Mouse (Mus musculus) midbrain, embryonic 12.5 days (tissue): ENCODE results near the gene Plekhm3. TPM values are rescaled to one million over a fixed set of nuclear protein-coding genes. Genes with fewer than 3 reads are reported as not detected.
"Not testable (repeated sequence)": the region's sequence is repeated elsewhere in the genome, so short reads cannot be mapped to it uniquely, and the experiment has no call there.

Experiments
- ATAC-seq: fragments of 200-750 bp; cut with Nextera tagmentation; 2 replicates; pipeline ENCODE4 v1.8.0; 2017; ENCODE audit warnings: low read depth, moderate TSS enrichment, moderate library complexity; ENCODE audit not compliant: low FRiP score
- H3K27ac ChIP-seq: fragments of 300-500 bp; sonication (generic); replicated peaks from 2 replicates; pipeline ENCODE4 v1.5.1; 2016; ENCODE audit warnings: mild to moderate bottlenecking
- H3K27me3 ChIP-seq: fragments of 300-500 bp; sonication (generic); 2 replicates; pipeline ENCODE4 v1.6.1; 2016; ENCODE audit warnings: mild to moderate bottlenecking
- H3K36me3 ChIP-seq: fragments of 300-500 bp; sonication (generic); 2 replicates; pipeline ENCODE4 v1.6.1; 2016
- H3K4me1 ChIP-seq: fragments of 300-500 bp; sonication (generic); 2 replicates; pipeline ENCODE4 v1.6.1; 2016
- H3K4me2 ChIP-seq: fragments of 300-500 bp; sonication (generic); replicated peaks from 2 replicates; pipeline ENCODE4 v1.6.1; 2016; ENCODE audit warnings: mild to moderate bottlenecking, moderate library complexity
- H3K4me3 ChIP-seq: fragments of 300-500 bp; sonication (generic); 2 replicates; pipeline ENCODE4 v1.5.1; 2016; ENCODE audit warnings: mild to moderate bottlenecking
- H3K9ac ChIP-seq: fragments of 300-500 bp; sonication (generic); replicated peaks from 2 replicates; pipeline ENCODE4 v1.6.1; 2016; ENCODE audit warnings: mild to moderate bottlenecking, moderate library complexity
- H3K9me3 ChIP-seq: fragments of 300-500 bp; sonication (generic); 2 replicates; pipeline ENCODE4 v1.6.1; 2016; ENCODE audit warnings: mild to moderate bottlenecking
- WGBS: fragments of 180-500 bp; shearing (Covaris S2); methylation state at CpG from one replicate; pipeline ENCODE4 v1.1.7; 2016; 5-methylcytosine and 5-hydroxymethylcytosine counted together
- polyA plus RNA-seq: library from polyadenylated mRNA; unstranded; fragments of >200 nt; fragmentation: Nextera tagmentation; extraction: Ambion mirVana; gene quantifications from 2 replicates; pipeline ENCODE4 v1.2.1, GENCODE M21; 2016

Plekhm3 gene
- 12.1 and 13.1 TPM in 2 replicates for polyA plus RNA-seq

- H3K36me3 ChIP-seq, result no peaks in the 10 kb centered on the region
- WGBS, result under 1% methylated on average over 43 of the region's 43 CpGs
- H3K27me3 ChIP-seq, result no peaks in the 10 kb centered on the region
- peak within 1 kb of the TSS; percentile 84 for H3K4me3 ChIP-seq
- peak within 1 kb of the TSS; percentile 90 for H3K27ac ChIP-seq
- peak within 1 kb of the TSS; percentile 82 for H3K9ac ChIP-seq
- ATAC-seq, result peak; percentile 91
- H3K4me2 ChIP-seq, result peak within 1 kb of the TSS; percentile 55
- H3K4me1 ChIP-seq, result no peaks in the 10 kb centered on the region
- H3K9me3 ChIP-seq, result no peaks in the 10 kb centered on the region
Observed at GRCm38 (mm10) chr1:64956479-64956961, at the start of gene Plekhm3. Gene Plekhm3, minus strand, starts transcription at chr1:64956824.

GRCm38 (mm10) chr1:65005575-65005974 lies 49.0 kb upstream of the Plekhm3 start:
- 90% methylated on average over 6 of the region's 6 CpGs for WGBS

GRCm38 (mm10) chr1:65004526-65004925 lies 47.9 kb upstream of the Plekhm3 start:
- H3K4me3 ChIP-seq, result no peak overlapping the region
- WGBS, result 83% methylated on average over 4 of the region's 4 CpGs
- ATAC-seq, result no peak

More at GRCm38 (mm10) chr1:65005575-65005974, 49.0 kb upstream of the Plekhm3 start:
- Histone ChIP-seq H3K9me3 (no peaks in the 10 kb centered on the region), H3K4me2 (no peak overlapping the region), H3K36me3 (no peaks in the 10 kb centered on the region), H3K9ac (no peak overlapping the region), H3K27ac (no peak overlapping the region), H3K4me3 (no peak overlapping the region), H3K27me3 (no peaks in the 10 kb centered on the region), H3K4me1 (peaks cover 3% of the 10 kb centered on the region; the same call in 1 of the 2 replicates)
- no peak for ATAC-seq

GRCm38 (mm10) chr1:64993206-64993605 lies 36.6 kb upstream of the Plekhm3 start:
- WGBS, result 87% methylated on average over 4 of the region's 4 CpGs
- H3K4me2 ChIP-seq, result no peak overlapping the region
- H3K36me3 ChIP-seq, result no peaks in the 10 kb centered on the region
- H3K9me3 ChIP-seq, result no peaks in the 10 kb centered on the region
- no peak for ATAC-seq
- H3K9ac ChIP-seq, result no peak overlapping the region
- H3K4me3 ChIP-seq, result no peak overlapping the region
- H3K27me3 ChIP-seq, result no peaks in the 10 kb centered on the region
- no peak overlapping the region for H3K27ac ChIP-seq
- no peaks in the 10 kb centered on the region for H3K4me1 ChIP-seq

More at GRCm38 (mm10) chr1:65004526-65004925, 47.9 kb upstream of the Plekhm3 start:
- Histone ChIP-seq H3K36me3 (no peaks in the 10 kb centered on the region), H3K9me3 (no peaks in the 10 kb centered on the region), H3K4me2 (no peak overlapping the region), H3K4me1 (peaks cover 3% of the 10 kb centered on the region; the same call in 1 of the 2 replicates), H3K27ac (no peak overlapping the region), H3K27me3 (no peaks in the 10 kb centered on the region), H3K9ac (no peak overlapping the region)

- Histone ChIP-seq H3K9me3 (no peaks in the 10 kb centered on the region), H3K4me2 (no peak overlapping the region), H3K27ac (no peak overlapping the region), H3K27me3 (no peaks in the 10 kb centered on the region), H3K4me1 (no peaks in the 10 kb centered on the region), H3K36me3 (no peaks in the 10 kb centered on the region), H3K9ac (no peak overlapping the region), H3K4me3 (no peak overlapping the region)
- ATAC-seq, result no peak
Observed at GRCm38 (mm10) chr1:64988176-64988575, 31.6 kb upstream of the Plekhm3 start.

- 41% methylated on average over 7 of the region's 7 CpGs for WGBS
- ATAC-seq, result no peak
- no peak overlapping the region for H3K27ac ChIP-seq
Observed at GRCm38 (mm10) chr1:64986120-64986519, 29.5 kb upstream of the Plekhm3 start.

GRCm38 (mm10) chr1:64983247-64983646 lies 26.6 kb upstream of the Plekhm3 start:
- Histone ChIP-seq H3K4me1 (no peaks in the 10 kb centered on the region), H3K36me3 (no peaks in the 10 kb centered on the region), H3K27ac (no peak overlapping the region), H3K9ac (no peak overlapping the region), H3K4me2 (no peak overlapping the region), H3K9me3 (no peaks in the 10 kb centered on the region), H3K4me3 (no peak overlapping the region), H3K27me3 (no peaks in the 10 kb centered on the region)
- 87% methylated on average over 3 of the region's 3 CpGs for WGBS
- ATAC-seq, result no peak

More at GRCm38 (mm10) chr1:64986120-64986519, 29.5 kb upstream of the Plekhm3 start:
- no peaks in the 10 kb centered on the region for H3K4me1 ChIP-seq
- H3K4me3 ChIP-seq, result no peak overlapping the region
- H3K27me3 ChIP-seq, result no peaks in the 10 kb centered on the region
- no peak overlapping the region for H3K9ac ChIP-seq
- no peaks in the 10 kb centered on the region for H3K36me3 ChIP-seq
- H3K9me3 ChIP-seq, result no peaks in the 10 kb centered on the region
- no peak overlapping the region for H3K4me2 ChIP-seq

GRCm38 (mm10) chr1:64978321-64978799 lies 21.7 kb upstream of the Plekhm3 start:
- WGBS, result 77% methylated on average over 7 of the region's 7 CpGs
- no peak overlapping the region for H3K27ac ChIP-seq
- peak; percentile 48; the same call in 1 of the 2 replicates for ATAC-seq
- no peaks in the 10 kb centered on the region for H3K36me3 ChIP-seq
- H3K4me1 ChIP-seq, result peaks cover 15% of the 10 kb centered on the region
- H3K4me3 ChIP-seq, result no peak overlapping the region
- H3K9me3 ChIP-seq, result no peaks in the 10 kb centered on the region
- H3K4me2 ChIP-seq, result no peak overlapping the region
- no peaks in the 10 kb centered on the region for H3K27me3 ChIP-seq
- no peak overlapping the region for H3K9ac ChIP-seq

- WGBS, result 7% methylated on average over 7 of the region's 7 CpGs
- H3K9me3 ChIP-seq, result no peaks in the 10 kb centered on the region
- ATAC-seq, result peak; percentile 79
- peak overlapping the region; percentile 27 for H3K4me2 ChIP-seq
- no peaks in the 10 kb centered on the region for H3K27me3 ChIP-seq
- H3K4me1 ChIP-seq, result peaks cover 15% of the 10 kb centered on the region
- no peaks in the 10 kb centered on the region for H3K36me3 ChIP-seq
- 0 out of 2 replicates have a peak overlapping the region, but pooled peaks have one; percentile 42 for H3K27ac ChIP-seq
- H3K9ac ChIP-seq, result no peak overlapping the region
- no peak overlapping the region for H3K4me3 ChIP-seq
Observed at GRCm38 (mm10) chr1:64975346-64975745, 18.7 kb upstream of the Plekhm3 start.

GRCm38 (mm10) chr1:64970685-64971084 lies 14.1 kb upstream of the Plekhm3 start:
- H3K27ac ChIP-seq, result no peak overlapping the region
- H3K4me2 ChIP-seq, result no peak overlapping the region
- H3K27me3 ChIP-seq, result no peaks in the 10 kb centered on the region
- 80% methylated on average over 5 of the region's 5 CpGs for WGBS
- no peaks in the 10 kb centered on the region for H3K36me3 ChIP-seq
- no peak overlapping the region for H3K4me3 ChIP-seq
- no peaks in the 10 kb centered on the region for H3K9me3 ChIP-seq
- peaks cover 8% of the 10 kb centered on the region for H3K4me1 ChIP-seq
- no peak for ATAC-seq
- no peak overlapping the region for H3K9ac ChIP-seq

GRCm38 (mm10) chr1:64957021-64957489 lies 431 bp upstream of the Plekhm3 start:
- Histone ChIP-seq H3K27me3 (no peaks in the 10 kb centered on the region), H3K4me2 (peak overlapping the region; percentile 55), H3K4me1 (no peaks in the 10 kb centered on the region), H3K36me3 (no peaks in the 10 kb centered on the region), H3K27ac (peak overlapping the region; percentile 90), H3K9ac (peak overlapping the region; percentile 82), H3K4me3 (peak overlapping the region; percentile 84), H3K9me3 (no peaks in the 10 kb centered on the region)
- 45% methylated on average over 8 of the region's 8 CpGs for WGBS
- ATAC-seq, result peak; percentile 57; the same call in 1 of the 2 replicates

GRCm38 (mm10) chr1:64954786-64955185 lies 1.8 kb downstream of the Plekhm3 start:
- not testable (repeated sequence) for H3K4me3 ChIP-seq, H3K36me3 ChIP-seq, H3K27ac ChIP-seq, H3K9me3 ChIP-seq, H3K4me2 ChIP-seq, ATAC-seq, H3K27me3 ChIP-seq, H3K4me1 ChIP-seq, H3K9ac ChIP-seq
- 90% methylated on average over 7 of the region's 7 CpGs for WGBS
